Mouse (Mus musculus) kidney, adult 9 months (tissue): ENCODE results near the gene Slco1a4.
"Not testable (repeated sequence)": the region's sequence is repeated elsewhere in the genome, so short reads cannot be mapped to it uniquely, and the experiment has no call there.

Experiments used
- DNase-seq: peaks from one replicate; pipeline ENCODE4 v3.0.0; 2022

The Slco1a4 gene

GRCm38 (mm10) chr6:141856085-141856484, at the start of gene Slco1a4:
Slco1a4 (minus strand) TSS chr6:141856199.
- DNase-seq, result no peak

GRCm38 (mm10) chr6:141898197-141898596, 42.2 kb upstream of the Slco1a4 start:
- no peak for DNase-seq

- no peak for DNase-seq
These were observed 33.7 kb upstream of the Slco1a4 start for GRCm38 (mm10) chr6:141889723-141890122.

GRCm38 (mm10) chr6:141888248-141888647, 32.2 kb upstream of the Slco1a4 start:
- no peak for DNase-seq

GRCm38 (mm10) chr6:141882581-141882980, 26.6 kb upstream of the Slco1a4 start:
- DNase-seq, result peak; percentile 54

GRCm38 (mm10) chr6:141875742-141876141, 19.7 kb upstream of the Slco1a4 start:
- DNase-seq, result not testable (repeated sequence)

GRCm38 (mm10) chr6:141871711-141872110, 15.7 kb upstream of the Slco1a4 start:
- DNase-seq, result peak; percentile 58

GRCm38 (mm10) chr6:141868735-141869134, 12.7 kb upstream of the Slco1a4 start:
- peak; percentile 73 for DNase-seq

GRCm38 (mm10) chr6:141866026-141866425, 10.0 kb upstream of the Slco1a4 start:
- DNase-seq, result peak; percentile 89

GRCm38 (mm10) chr6:141857735-141858531, 1.9 kb upstream of the Slco1a4 start:
- no peak for DNase-seq

GRCm38 (mm10) chr6:141853616-141854015, 2.4 kb downstream of the Slco1a4 start:
- no peak for DNase-seq

- DNase-seq, result no peak
These were observed 6.9 kb downstream of the Slco1a4 start for GRCm38 (mm10) chr6:141849051-141849450.

GRCm38 (mm10) chr6:141797837-141798236, 58.2 kb downstream of the Slco1a4 start:
- peak; percentile 63 for DNase-seq

- DNase-seq, result peak; percentile 2
These were observed 81.5 kb downstream of the Slco1a4 start for GRCm38 (mm10) chr6:141774476-141774875.

- no peak for DNase-seq
These were observed 82.3 kb downstream of the Slco1a4 start, which contains the start of gene Gm5724 for GRCm38 (mm10) chr6:141773710-141774109. Gm5724 (minus strand) TSS chr6:141773810.
